Mouse (Mus musculus): ENCODE measurements around the gene Acsf3. TPM values are rescaled to one million over a fixed set of nuclear protein-coding genes. Genes with fewer than 3 reads are reported as not detected.

Acsf3 gene
- total and polyA plus RNA-seq, 2 experiments from 2014 or later = 19.9 to 20.6 TPM

- Histone ChIP-seq H3K4me1 (ENCODE audit: insufficient read depth, low read length) (peaks cover 8% of the 10 kb centered on the region; the same call in 1 of the 2 replicates), H3K4me3 (ENCODE audit: low read length) (no peak overlapping the region), H3K9me3 (ENCODE audit: low read length) (no peaks in the 10 kb centered on the region), H3K9ac (replicated peaks; ENCODE audit: low read length) (no peak overlapping the region), H3K27ac (0 out of 2 replicates have a peak overlapping the region, but pooled peaks have one; percentile 20), H3K36me3 (ENCODE audit: insufficient read depth, low read length) (no peaks in the 10 kb centered on the region), H3K27me3 (ENCODE audit: insufficient read depth, low read length) (no peaks in the 10 kb centered on the region), H3K4me2 (ENCODE audit: low read depth, low read length) (no peak overlapping the region)
- TF ChIP-seq CTCF (IDR thresholded peaks at IDR 0.05; ENCODE audit: low read depth) = no peak
- 7% methylated on average over 11 of the region's 11 CpGs for WGBS
- DNase-seq (ENCODE audit: low spot score) (peak; percentile 69), ATAC-seq (peak; percentile 88)
Observed at GRCm38 (mm10) chr8:122853340-122853771, 78.1 kb downstream of the Acsf3 start.

- Histone ChIP-seq H3K9me3 (ENCODE audit: low read length) (no peaks in the 10 kb centered on the region), H3K36me3 (ENCODE audit: insufficient read depth, low read length) (no peaks in the 10 kb centered on the region), H3K9ac (replicated peaks; ENCODE audit: low read length) (no peak overlapping the region), H3K4me2 (ENCODE audit: low read depth, low read length) (no peak overlapping the region), H3K27ac (no peak overlapping the region), H3K4me3 (ENCODE audit: low read length) (no peak overlapping the region), H3K4me1 (ENCODE audit: insufficient read depth, low read length) (peaks cover 8% of the 10 kb centered on the region; the same call in 1 of the 2 replicates), H3K27me3 (ENCODE audit: insufficient read depth, low read length) (no peaks in the 10 kb centered on the region)
- no peak for DNase-seq (ENCODE audit: low spot score)
- 73% methylated on average over 7 of the region's 7 CpGs for WGBS
- no peak for TF ChIP-seq CTCF (IDR thresholded peaks at IDR 0.05; ENCODE audit: low read depth)
- no peak for ATAC-seq
Observed at GRCm38 (mm10) chr8:122854388-122854787, 79.1 kb downstream of the Acsf3 start.

GRCm38 (mm10) chr8:122855123-122855522 is 79.8 kb downstream of the Acsf3 start:
- no peaks in the 10 kb centered on the region for H3K27me3 ChIP-seq (ENCODE audit: insufficient read depth, low read length)
- H3K4me1 ChIP-seq (ENCODE audit: insufficient read depth, low read length) = peaks cover 8% of the 10 kb centered on the region; the same call in 1 of the 2 replicates
- H3K9me3 ChIP-seq (ENCODE audit: low read length) = no peaks in the 10 kb centered on the region
- H3K9ac ChIP-seq (replicated peaks; ENCODE audit: low read length) = no peak overlapping the region
- no peak for ATAC-seq
- TF ChIP-seq CTCF (IDR thresholded peaks at IDR 0.05; ENCODE audit: low read depth) = no peak
- WGBS = 81% methylated on average over 4 of the region's 4 CpGs
- H3K4me3 ChIP-seq (ENCODE audit: low read length) = no peak overlapping the region
- no peak overlapping the region for H3K27ac ChIP-seq
- no peak for DNase-seq (ENCODE audit: low spot score)
- no peaks in the 10 kb centered on the region for H3K36me3 ChIP-seq (ENCODE audit: insufficient read depth, low read length)
- H3K4me2 ChIP-seq (ENCODE audit: low read depth, low read length) = no peak overlapping the region

GRCm38 (mm10) chr8:122856288-122856687 is 81.0 kb downstream of the Acsf3 start:
- Histone ChIP-seq H3K36me3 (ENCODE audit: insufficient read depth, low read length) (no peaks in the 10 kb centered on the region; the same call in 1 of the 2 replicates), H3K4me1 (ENCODE audit: insufficient read depth, low read length) (peaks cover 8% of the 10 kb centered on the region; the same call in 1 of the 2 replicates), H3K27me3 (ENCODE audit: insufficient read depth, low read length) (no peaks in the 10 kb centered on the region), H3K4me2 (ENCODE audit: low read depth, low read length) (no peak overlapping the region), H3K9ac (replicated peaks; ENCODE audit: low read length) (no peak overlapping the region), H3K9me3 (ENCODE audit: low read length) (no peaks in the 10 kb centered on the region), H3K27ac (no peak overlapping the region), H3K4me3 (ENCODE audit: low read length) (no peak overlapping the region)
- ATAC-seq (no peak), DNase-seq (ENCODE audit: low spot score) (no peak)
- no peak for TF ChIP-seq CTCF (IDR thresholded peaks at IDR 0.05; ENCODE audit: low read depth)
- WGBS = 81% methylated on average over 8 of the region's 8 CpGs

- no peak overlapping the region for H3K4me3 ChIP-seq (ENCODE audit: low read length)
- DNase-seq (ENCODE audit: low spot score) (no peak), ATAC-seq (no peak)
- no peak overlapping the region for H3K27ac ChIP-seq
- H3K4me2 ChIP-seq (ENCODE audit: low read depth, low read length) = no peak overlapping the region
- no peak overlapping the region for H3K9ac ChIP-seq (replicated peaks; ENCODE audit: low read length)
- no peaks in the 10 kb centered on the region for H3K4me1 ChIP-seq (ENCODE audit: insufficient read depth, low read length)
- 59% methylated on average over 13 of the region's 13 CpGs for WGBS
- no peaks in the 10 kb centered on the region for H3K27me3 ChIP-seq (ENCODE audit: insufficient read depth, low read length)
- TF ChIP-seq CTCF (IDR thresholded peaks at IDR 0.05; ENCODE audit: low read depth) = no peak
- 0 out of 2 replicates have a peak, but pooled peaks cover 3% of the 10 kb centered on the region for H3K9me3 ChIP-seq (ENCODE audit: low read length)
- H3K36me3 ChIP-seq (ENCODE audit: insufficient read depth, low read length) = no peaks in the 10 kb centered on the region; the same call in 1 of the 2 replicates
Observed at GRCm38 (mm10) chr8:122859843-122860242, 84.6 kb downstream of the Acsf3 start.

- no peak for TF ChIP-seq CTCF (IDR thresholded peaks at IDR 0.05; ENCODE audit: low read depth)
- ATAC-seq = peak; percentile 33
- no peak overlapping the region for H3K27ac ChIP-seq
- peaks cover 3% of the 10 kb centered on the region; the same call in 1 of the 2 replicates for H3K9me3 ChIP-seq (ENCODE audit: low read length)
- no peak overlapping the region for H3K9ac ChIP-seq (replicated peaks; ENCODE audit: low read length)
- H3K36me3 ChIP-seq (ENCODE audit: insufficient read depth, low read length) = no peaks in the 10 kb centered on the region; the same call in 1 of the 2 replicates
- 49% methylated on average over 26 of the region's 26 CpGs for WGBS
- H3K27me3 ChIP-seq (ENCODE audit: insufficient read depth, low read length) = no peaks in the 10 kb centered on the region
- H3K4me2 ChIP-seq (ENCODE audit: low read depth, low read length) = peak overlapping the region; percentile 42
- no peak for DNase-seq (ENCODE audit: low spot score)
- peak overlapping the region; percentile 23 for H3K4me3 ChIP-seq (ENCODE audit: low read length)
- no peaks in the 10 kb centered on the region for H3K4me1 ChIP-seq (ENCODE audit: insufficient read depth, low read length)
Observed at GRCm38 (mm10) chr8:122864719-122865129, 89.4 kb downstream of the Acsf3 start.

- peak overlapping the region; percentile 23; the same call in 1 of the 2 replicates for H3K4me3 ChIP-seq (ENCODE audit: low read length)
- peak overlapping the region; percentile 42 for H3K4me2 ChIP-seq (ENCODE audit: low read depth, low read length)
- peak; percentile 59 for TF ChIP-seq CTCF (IDR thresholded peaks at IDR 0.05; ENCODE audit: low read depth)
- H3K4me1 ChIP-seq (ENCODE audit: insufficient read depth, low read length) = no peaks in the 10 kb centered on the region
- WGBS = 51% methylated on average over 10 of the region's 10 CpGs
- no peak overlapping the region for H3K27ac ChIP-seq
- no peak overlapping the region for H3K9ac ChIP-seq (replicated peaks; ENCODE audit: low read length)
- ATAC-seq (peak; percentile 41; the same call in 1 of the 2 replicates), DNase-seq (ENCODE audit: low spot score) (peak; percentile 42)
- no peaks in the 10 kb centered on the region for H3K27me3 ChIP-seq (ENCODE audit: insufficient read depth, low read length)
- peaks cover 3% of the 10 kb centered on the region; the same call in 1 of the 2 replicates for H3K9me3 ChIP-seq (ENCODE audit: low read length)
- H3K36me3 ChIP-seq (ENCODE audit: insufficient read depth, low read length) = no peaks in the 10 kb centered on the region; the same call in 1 of the 2 replicates
Observed at GRCm38 (mm10) chr8:122865441-122865840, 90.2 kb downstream of the Acsf3 start.
